Mouse (Mus musculus) MEL (cell line): ENCODE measurements at regions not wholly inside any gene's neighbourhood (a gene's known extent, or its start where the extent isn't known, plus 50 kb on each side); places are given as distances from the start of the nearest gene placed in this dataset.

ENCODE experiments used
- DNase-seq: peaks from one replicate; pipeline ENCODE4 v3.0.0; 2011; ENCODE audit warnings: low read depth, low spot score
- H3K27ac ChIP-seq: 2 replicates; pipeline ENCODE4 v1.5.1; 2012; ENCODE audit warnings: low read depth, mild to moderate bottlenecking, control low read depth, low read length, moderate library complexity; ENCODE audit not compliant: control insufficient read depth
- H3K27me3 ChIP-seq, 2 experiments: fragments of 150-350 bp in 1 of 2; sonication (generic) in 1 of 2; 2 replicates each; pipeline ENCODE4 v1.6.1; 2012; ENCODE audit warnings: low read length in 2 of 2, mild to moderate bottlenecking in 2 of 2, improper control_type of control experiment in 1 of 2, moderate library complexity in 1 of 2; ENCODE audit not compliant: insufficient read depth in 2 of 2, control insufficient read depth in 1 of 2
- H3K36me3 ChIP-seq, 2 experiments: 2 replicates each; pipeline ENCODE4 v1.6.1; 2012 to 2014; ENCODE audit warnings: low read length in 2 of 2, improper control_type of control experiment in 1 of 2, inconsistent platforms in 1 of 2, mild to moderate bottlenecking in 1 of 2; ENCODE audit not compliant: insufficient read depth in 2 of 2, control insufficient read depth in 1 of 2
- H3K4me1 ChIP-seq, 2 experiments: fragments of 150-350 bp in 1 of 2; sonication (generic) in 1 of 2; 2 replicates each; pipeline ENCODE4 v1.6.1; 2012; ENCODE audit warnings: low read length in 2 of 2, improper control_type of control experiment in 1 of 2, mild to moderate bottlenecking in 1 of 2; ENCODE audit not compliant: insufficient read depth in 2 of 2, control insufficient read depth in 1 of 2
- H3K4me3 ChIP-seq, 2 experiments: fragments of 150-350 bp in 1 of 2; sonication (generic) in 1 of 2; 2 replicates each; pipeline ENCODE4 v1.5.1; 2012; ENCODE audit warnings: low read depth in 2 of 2, low read length in 2 of 2, mild to moderate bottlenecking in 2 of 2, moderate library complexity in 2 of 2, control low read depth in 1 of 2, improper control_type of control experiment in 1 of 2; ENCODE audit not compliant: control insufficient read depth in 1 of 2, insufficient read depth in 1 of 2
- H3K79me2 ChIP-seq: 2 replicates; pipeline ENCODE4 v1.6.1; 2012; ENCODE audit warnings: mild to moderate bottlenecking, low read length, moderate library complexity; ENCODE audit not compliant: control insufficient read depth, poor library complexity, insufficient read depth
- H3K9ac ChIP-seq: 2 replicates; pipeline ENCODE4 v1.6.1; 2012; ENCODE audit warnings: low read depth, mild to moderate bottlenecking, control low read depth, low read length, moderate library complexity; ENCODE audit not compliant: control insufficient read depth, poor library complexity, severe bottlenecking
- H3K9me3 ChIP-seq: fragments of 150-350 bp; sonication (generic); replicated peaks from 2 replicates; pipeline ENCODE4 v1.6.1; 2012; ENCODE audit warnings: mild to moderate bottlenecking, low read length, improper control_type of control experiment, moderate library complexity; ENCODE audit not compliant: insufficient read depth
- BHLHE40 ChIP-seq: IDR thresholded peaks from 2 replicates; pipeline ENCODE4 v1.6.1; 2012; ENCODE audit warnings: low read depth, mild to moderate bottlenecking, inconsistent platforms, low read length, improper control_type of control experiment, borderline replicate concordance
- CHD1 ChIP-seq: IDR thresholded peaks from 2 replicates; pipeline ENCODE4 v1.6.1; 2012; ENCODE audit warnings: low read depth, mild to moderate bottlenecking, inconsistent platforms, low read length, improper control_type of control experiment
- CHD2 ChIP-seq: IDR thresholded peaks from 2 replicates; pipeline ENCODE4 v1.6.1; 2011; ENCODE audit warnings: low read length, improper control_type of control experiment
- CTCF ChIP-seq, 3 experiments: IDR thresholded peaks in 2 of 3; conservative IDR thresholded peaks in 1 of 3; 2 replicates each; pipeline ENCODE4 v1.5.1; 2011 to 2012; ENCODE audit warnings: low read length in 3 of 3, low read depth in 2 of 3, mild to moderate bottlenecking in 2 of 3, improper control_type of control experiment in 1 of 3, inconsistent platforms in 1 of 3, mixed read lengths in 1 of 3, moderate library complexity in 1 of 3; ENCODE audit not compliant: control insufficient read depth in 1 of 3, insufficient read depth in 1 of 3, poor library complexity in 1 of 3, severe bottlenecking in 1 of 3
- E2F4 ChIP-seq: IDR thresholded peaks from 2 replicates; pipeline ENCODE4 v1.6.1; 2011; ENCODE audit warnings: low read depth, low read length, improper control_type of control experiment, borderline replicate concordance
- ELF1 ChIP-seq: IDR thresholded peaks from 2 replicates; pipeline ENCODE4 v1.6.1; 2014; ENCODE audit warnings: low read depth, mild to moderate bottlenecking, inconsistent platforms, low read length, improper control_type of control experiment, moderate library complexity
- ETS1 ChIP-seq: IDR thresholded peaks from 2 replicates; pipeline ENCODE4 v1.6.1; 2012; ENCODE audit warnings: low read depth, mild to moderate bottlenecking, inconsistent platforms, low read length, improper control_type of control experiment, moderate library complexity
- GATA1 ChIP-seq: IDR thresholded peaks from 2 replicates; pipeline ENCODE4 v1.6.1; 2011; ENCODE audit warnings: low read depth, low read length, improper control_type of control experiment
- HCFC1 ChIP-seq: IDR thresholded peaks from 2 replicates; pipeline ENCODE4 v1.6.1; 2012; ENCODE audit warnings: low read depth, mild to moderate bottlenecking, inconsistent platforms, low read length, improper control_type of control experiment, moderate library complexity
- KAT2A ChIP-seq: conservative IDR thresholded peaks from 2 replicates; pipeline ENCODE4 v1.6.1; 2012; ENCODE audit warnings: low read depth, low read length, improper control_type of control experiment, inconsistent platforms
- MAFK ChIP-seq: IDR thresholded peaks from 2 replicates; pipeline ENCODE4 v1.6.1; 2011; ENCODE audit warnings: low read depth, mild to moderate bottlenecking, low read length, improper control_type of control experiment, borderline replicate concordance
- MAZ ChIP-seq: IDR thresholded peaks from 2 replicates; pipeline ENCODE4 v1.6.1; 2012; ENCODE audit warnings: low read depth, mild to moderate bottlenecking, inconsistent platforms, low read length, improper control_type of control experiment
- MEF2A ChIP-seq: IDR thresholded peaks from 2 replicates; pipeline ENCODE4 v1.6.1; 2014; ENCODE audit warnings: low read depth, mild to moderate bottlenecking, inconsistent platforms, low read length, improper control_type of control experiment; ENCODE audit not compliant: poor library complexity, insufficient replicate concordance, severe bottlenecking; ENCODE audit errors: extremely low read depth
- MXI1 ChIP-seq: IDR thresholded peaks from 2 replicates; pipeline ENCODE4 v1.6.1; 2011; ENCODE audit warnings: mild to moderate bottlenecking, low read depth, low read length, improper control_type of control experiment
- MYC ChIP-seq: IDR thresholded peaks from 2 replicates; pipeline ENCODE4 v1.6.1; 2011; ENCODE audit warnings: low read depth, mild to moderate bottlenecking, low read length, improper control_type of control experiment, moderate library complexity
- NELFE ChIP-seq: IDR thresholded peaks from 2 replicates; pipeline ENCODE4 v1.6.1; 2011; ENCODE audit warnings: low read depth, low read length, improper control_type of control experiment
- NRF1 ChIP-seq: IDR thresholded peaks from 2 replicates; pipeline ENCODE4 v1.6.1; 2014; ENCODE audit warnings: low read depth, mild to moderate bottlenecking, inconsistent platforms, low read length, improper control_type of control experiment, moderate library complexity; ENCODE audit not compliant: poor library complexity, insufficient read depth, severe bottlenecking
- POLR2A ChIP-seq, 2 experiments: IDR thresholded peaks; 2 replicates each; pipeline ENCODE4 v1.6.1; 2011 to 2012; ENCODE audit warnings: low read length in 2 of 2, mild to moderate bottlenecking in 2 of 2, control low read depth in 1 of 2, improper control_type of control experiment in 1 of 2, low read depth in 1 of 2, moderate library complexity in 1 of 2; ENCODE audit not compliant: control insufficient read depth in 1 of 2, insufficient read depth in 1 of 2, poor library complexity in 1 of 2
- POLR2AphosphoS2 ChIP-seq: IDR thresholded peaks from 2 replicates; pipeline ENCODE4 v1.6.1; 2011; ENCODE audit warnings: low read length, improper control_type of control experiment
- POLR2AphosphoS5 ChIP-seq: IDR thresholded peaks from 2 replicates; pipeline ENCODE4 v1.6.1; 2012; ENCODE audit warnings: low read depth, borderline replicate concordance, mild to moderate bottlenecking, inconsistent platforms, low read length, moderate library complexity, mixed read lengths
- RCOR1 ChIP-seq: IDR thresholded peaks from 2 replicates; pipeline ENCODE4 v1.6.1; 2012; ENCODE audit warnings: low read depth, mild to moderate bottlenecking, inconsistent platforms, low read length, improper control_type of control experiment
- SIN3A ChIP-seq: IDR thresholded peaks from 2 replicates; pipeline ENCODE4 v1.6.1; 2012; ENCODE audit warnings: low read length, improper control_type of control experiment, inconsistent platforms
- TAL1 ChIP-seq: IDR thresholded peaks from 2 replicates; pipeline ENCODE4 v1.6.1; 2012; ENCODE audit warnings: mild to moderate bottlenecking, inconsistent platforms, low read length, moderate library complexity, mixed read lengths
- TBP ChIP-seq: IDR thresholded peaks from 2 replicates; pipeline ENCODE4 v1.8.0; 2011; ENCODE audit warnings: low read depth, low read length, improper control_type of control experiment
- UBTF ChIP-seq: IDR thresholded peaks from 2 replicates; pipeline ENCODE4 v1.6.1; 2012; ENCODE audit warnings: low read depth, mild to moderate bottlenecking, inconsistent platforms, low read length, improper control_type of control experiment, moderate library complexity, borderline replicate concordance; ENCODE audit not compliant: insufficient read depth
- USF1 ChIP-seq: IDR thresholded peaks from 2 replicates; pipeline ENCODE4 v1.6.1; 2014; ENCODE audit warnings: low read depth, mild to moderate bottlenecking, inconsistent platforms, low read length, improper control_type of control experiment, moderate library complexity
- ZC3H11A ChIP-seq: IDR thresholded peaks from 2 replicates; pipeline ENCODE4 v1.6.1; 2012; ENCODE audit warnings: low read depth, mild to moderate bottlenecking, inconsistent platforms, low read length, improper control_type of control experiment
- ZKSCAN1 ChIP-seq: IDR thresholded peaks from 2 replicates; pipeline ENCODE4 v1.6.1; 2012; ENCODE audit warnings: low read depth, mild to moderate bottlenecking, inconsistent platforms, low read length, improper control_type of control experiment, moderate library complexity
- ZNF384 ChIP-seq: IDR thresholded peaks from 2 replicates; pipeline ENCODE4 v1.6.1; 2012; ENCODE audit warnings: low read depth, mild to moderate bottlenecking, inconsistent platforms, low read length, improper control_type of control experiment

DNA sequence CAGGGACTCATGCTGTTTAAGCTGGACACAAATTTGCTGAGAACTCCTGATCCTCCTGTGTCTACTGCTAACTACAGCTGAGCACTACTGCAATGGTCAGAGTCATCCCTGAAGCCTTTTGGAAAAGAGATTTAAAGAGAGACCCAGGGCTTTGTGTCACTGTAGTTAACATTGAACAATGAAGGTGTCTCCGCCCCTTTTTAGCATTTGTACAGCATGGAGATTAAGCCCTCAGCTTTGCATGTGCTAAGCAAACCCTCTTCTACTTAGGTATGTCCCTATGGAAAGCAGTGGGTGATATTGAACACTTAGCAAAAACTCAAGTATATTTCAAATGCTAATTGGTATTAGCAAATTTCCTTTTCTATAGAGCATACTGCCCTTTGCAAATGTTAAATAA, 231.6 kb downstream of the Etaa1 start:
- DNase-seq: no peak
- no peaks in the 10 kb centered on the region for H3K4me1 ChIP-seq
- no peaks in the 10 kb centered on the region for H3K79me2 ChIP-seq
- no peak overlapping the region for H3K9ac ChIP-seq
- H3K27ac ChIP-seq: no peak overlapping the region
- no peak for TF ChIP-seq TBP
- TF ChIP-seq POLR2AphosphoS5: no peak
- no peak for TF ChIP-seq MYC
- no peak for TF ChIP-seq CHD2
- no peak for TF ChIP-seq BHLHE40
- TF ChIP-seq CTCF (IDR thresholded peaks at IDR 0.05 in 2 of 3, conservative IDR thresholded peaks at IDR 0.05 in 1 of 3; ENCODE audit: control insufficient read depth in 1 of 3, insufficient read depth in 1 of 3, low read depth in 2 of 3, low read length in 3 of 3, poor library complexity in 1 of 3, severe bottlenecking in 1 of 3): no peak
- TF ChIP-seq NRF1: no peak
- TF ChIP-seq MAFK: no peak
- no peak for TF ChIP-seq MEF2A
- TF ChIP-seq MAZ: no peak
- TF ChIP-seq ZKSCAN1: no peak
- no peak for TF ChIP-seq TAL1
- TF ChIP-seq UBTF: no peak
- no peak for TF ChIP-seq ZC3H11A
- TF ChIP-seq ZNF384: no peak
- no peak for TF ChIP-seq POLR2AphosphoS2
- peaks cover 0 to 4% of the 10 kb centered on the region in 2 experiments; a peak in 1 of 4 replicates for H3K36me3 ChIP-seq
- no peaks in the 10 kb centered on the region for H3K27me3 ChIP-seq
- H3K9me3 ChIP-seq: no peaks in the 10 kb centered on the region
- H3K4me3 ChIP-seq: no peak overlapping the region

DNA sequence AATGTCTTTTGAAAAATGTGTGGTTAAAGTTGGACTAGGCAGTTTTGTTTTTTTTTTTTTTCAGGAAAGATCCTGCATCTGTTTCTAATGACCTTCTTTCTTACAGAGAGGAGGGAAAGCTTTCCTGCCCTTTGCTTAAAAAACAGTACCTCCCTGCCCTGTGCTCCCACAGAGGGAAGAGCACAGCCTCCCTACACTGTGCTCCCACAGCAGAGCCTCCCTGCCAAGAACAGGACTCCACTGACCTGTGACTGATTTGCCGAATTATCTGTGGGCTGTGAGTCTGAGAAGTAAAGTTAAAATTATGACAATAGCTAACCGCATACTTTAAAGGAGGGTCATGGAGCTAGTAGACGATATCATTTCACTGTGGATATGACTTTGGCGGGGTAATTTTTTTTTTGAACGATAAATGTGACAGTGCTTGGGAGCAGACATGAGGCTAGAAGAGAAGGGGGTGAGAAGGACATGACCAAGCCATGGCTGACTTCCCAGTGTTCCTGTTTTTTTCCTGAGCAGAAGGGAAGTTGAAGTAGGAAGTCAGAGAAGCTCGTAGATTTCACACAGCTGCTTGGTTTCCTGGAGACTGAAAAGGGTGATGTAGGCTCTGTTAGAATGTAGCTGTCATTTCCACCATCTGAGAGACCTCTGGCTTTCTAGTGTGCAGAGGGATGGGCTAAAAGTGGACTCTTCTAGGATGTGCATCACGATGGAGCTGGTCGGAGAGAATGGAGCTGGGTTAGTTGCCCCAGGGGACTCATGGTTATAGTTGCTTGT, 226.2 kb downstream of the Etaa1 start:
- H3K27me3 ChIP-seq: no peaks in the 10 kb centered on the region
- TF ChIP-seq GATA1 (no peak), ELF1 (no peak), SIN3A (no peak), MXI1 (no peak), NELFE (no peak), E2F4 (no peak), RCOR1 (no peak), CHD2 (no peak), CHD1 (no peak), ETS1 (no peak), ZKSCAN1 (no peak), USF1 (no peak), TAL1 (no peak), POLR2A (IDR thresholded peaks at IDR 0.05; ENCODE audit: control insufficient read depth in 1 of 2, insufficient read depth in 1 of 2, low read depth in 1 of 2, low read length in 2 of 2, poor library complexity in 1 of 2) (no peak), MYC (no peak), HCFC1 (no peak), KAT2A (no peak)

More for the DNA sequence above, 226.2 kb downstream of the Etaa1 start:
- no peaks in the 10 kb centered on the region for H3K9me3 ChIP-seq
- H3K4me1 ChIP-seq: no peaks in the 10 kb centered on the region
- no peak overlapping the region for H3K9ac ChIP-seq
- no peak overlapping the region for H3K4me3 ChIP-seq
- H3K36me3 ChIP-seq: peaks cover 0 to 1% of the 10 kb centered on the region in 2 experiments; a peak in 1 of 4 replicates
- DNase-seq: no peak
- no peaks in the 10 kb centered on the region; the same call in 1 of the 2 replicates for H3K79me2 ChIP-seq
- H3K27ac ChIP-seq: no peak overlapping the region
